Mouse (Mus musculus) spleen, adult 2 months (tissue): ENCODE data around the gene Oxsr1. TPM values are rescaled to one million over a fixed set of nuclear protein-coding genes. Genes with fewer than 3 reads are reported as not detected.

Experiments
- DNase-seq, 2 experiments: peaks; one replicate each; pipeline versions ENCODE4 v3.0.0 to v3.0.0-alpha.2; 2012 to 2021; ENCODE audit warnings: low spot score in 2 of 2, low read depth in 1 of 2
- H3K27ac ChIP-seq: fragments of 200-500 bp; 2 replicates; pipeline ENCODE4 v1.5.1; 2012; ENCODE audit warnings: low read length, inconsistent platforms; ENCODE audit not compliant: insufficient read depth
- H3K27me3 ChIP-seq: fragments of 200-500 bp; 2 replicates; pipeline ENCODE4 v1.6.1; 2012; ENCODE audit warnings: mild to moderate bottlenecking, moderate library complexity, low read length, inconsistent platforms; ENCODE audit not compliant: control insufficient read depth, insufficient read depth
- H3K36me3 ChIP-seq: fragments of 200-500 bp; 2 replicates; pipeline ENCODE4 v1.6.1; 2012; ENCODE audit warnings: mild to moderate bottlenecking, low read length, inconsistent platforms; ENCODE audit not compliant: control insufficient read depth, insufficient read depth
- H3K4me1 ChIP-seq: fragments of 200-500 bp; 2 replicates; pipeline ENCODE4 v1.6.1; 2011; ENCODE audit warnings: inconsistent platforms; ENCODE audit not compliant: control insufficient read depth, insufficient read depth, insufficient read length
- H3K4me3 ChIP-seq: fragments of 200-500 bp; 2 replicates; pipeline ENCODE4 v1.5.1; 2011; ENCODE audit warnings: mild to moderate bottlenecking, inconsistent platforms; ENCODE audit not compliant: insufficient read depth, insufficient read length; ENCODE audit errors: extremely low read depth
- CTCF ChIP-seq: fragments of 200-500 bp; IDR thresholded peaks from 2 replicates; pipeline ENCODE4 v1.5.1; 2011; ENCODE audit warnings: mild to moderate bottlenecking, inconsistent platforms; ENCODE audit not compliant: insufficient read depth, insufficient read length, insufficient replicate concordance; ENCODE audit errors: extremely low read depth
- POLR2A ChIP-seq: fragments of 200-500 bp; IDR thresholded peaks from 2 replicates; pipeline ENCODE4 v1.6.1; 2011; ENCODE audit warnings: low read depth, low read length, inconsistent platforms
- WGBS: fragments of 180-500 bp; shearing (Covaris S2); methylation state at CpG from one replicate; pipeline ENCODE4 v1.1.7; 2018; 5-methylcytosine and 5-hydroxymethylcytosine counted together
- polyA plus RNA-seq: library from polyadenylated mRNA; depleted of rRNA; stranded (reverse); fragments of >200 nt; gene quantifications from 2 replicates; pipeline ENCODE4 v1.2.3, GENCODE M21; 2012

Gene Oxsr1
- polyA plus RNA-seq, 1 experiment, result 9.5 TPM

DNA sequence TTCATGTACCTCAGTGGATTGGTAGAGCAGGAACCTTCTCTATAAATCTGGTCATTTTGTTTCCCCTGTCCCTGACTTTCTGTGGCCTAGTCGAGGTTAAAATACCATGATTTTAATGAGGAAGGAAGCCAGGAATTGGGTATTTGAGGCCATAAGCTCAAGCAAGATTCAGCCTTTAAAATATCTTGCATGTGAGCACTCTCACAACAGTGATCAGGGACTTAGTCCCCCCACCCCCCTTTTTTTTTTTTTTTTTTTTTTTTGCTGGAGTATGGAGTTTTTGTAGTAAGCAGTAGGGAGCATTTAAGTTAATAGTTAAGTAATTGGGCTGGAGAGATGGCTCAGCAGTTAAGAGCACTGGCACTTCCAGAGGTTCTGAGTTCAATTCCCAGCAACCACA, 1.9 kb upstream of the Oxsr1 start:
- Histone ChIP-seq H3K4me1 (peaks cover 14% of the 10 kb centered on the region), H3K4me3 (no peak overlapping the region), H3K27ac (no peak overlapping the region), H3K27me3 (no peaks in the 10 kb centered on the region), H3K36me3 (no peaks in the 10 kb centered on the region)
- WGBS, result 33% methylated on average over 1 of the region's 1 CpGs
- TF ChIP-seq POLR2A (no peak), CTCF (no peak)
- no peak for DNase-seq

GRCm38 (mm10) chr9:119323260-119323645, 1.0 kb upstream of the Oxsr1 start:
- Histone ChIP-seq H3K4me1 (peaks cover 14% of the 10 kb centered on the region), H3K36me3 (no peaks in the 10 kb centered on the region), H3K4me3 (peak overlapping the region; percentile 59), H3K27ac (peak overlapping the region; percentile 100), H3K27me3 (no peaks in the 10 kb centered on the region)
- DNase-seq, result no peak
- WGBS, result 5% methylated on average over 9 of the region's 9 CpGs
- TF ChIP-seq POLR2A (no peak), CTCF (no peak)

DNA sequence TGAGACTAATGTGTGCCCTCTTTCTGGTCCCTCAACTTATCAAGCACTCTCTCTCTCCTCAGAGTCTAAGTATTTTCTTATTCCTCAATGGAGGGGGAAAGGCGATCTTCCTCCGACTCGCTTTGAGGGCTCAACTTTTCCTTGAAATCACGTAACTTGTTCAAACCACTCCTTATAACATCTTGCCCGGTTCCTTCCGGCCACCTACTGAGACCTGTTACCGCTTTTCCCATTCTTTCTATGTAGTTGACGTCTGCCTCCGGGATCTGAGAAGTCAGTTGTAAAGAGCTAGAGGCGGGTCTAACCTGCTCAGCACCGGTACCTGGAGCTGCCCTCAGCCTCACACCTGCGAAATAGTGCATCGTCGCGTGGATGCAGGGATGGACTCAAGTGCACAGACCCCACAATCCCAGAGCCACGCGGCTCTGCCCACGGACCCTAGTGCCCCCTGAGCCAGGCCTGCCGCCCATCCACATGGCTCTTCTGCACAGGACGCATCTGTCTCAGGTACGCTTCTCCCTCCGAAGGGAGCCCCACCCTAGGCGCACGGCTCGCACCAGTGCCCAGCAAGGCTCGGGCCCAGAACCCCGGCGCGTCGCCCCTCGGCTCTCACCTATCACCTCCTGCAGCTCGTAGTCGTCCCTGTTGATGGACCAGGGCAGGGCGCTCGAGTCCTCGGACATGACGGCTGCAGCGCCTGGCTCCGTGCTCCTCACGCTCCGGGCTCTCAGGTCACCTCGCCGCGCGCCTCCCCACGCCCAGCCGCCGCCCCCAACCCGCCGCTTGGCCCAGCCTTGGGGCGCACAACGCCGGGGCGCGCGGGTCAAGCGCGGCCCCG, 616 bp downstream of the Oxsr1 start:
- DNase-seq, result no peak
- TF ChIP-seq CTCF, result no peak
- no peak for TF ChIP-seq POLR2A
- no peaks in the 10 kb centered on the region for H3K36me3 ChIP-seq
- peak overlapping the region; percentile 100 for H3K27ac ChIP-seq
- no peaks in the 10 kb centered on the region for H3K27me3 ChIP-seq
- H3K4me3 ChIP-seq, result peak overlapping the region; percentile 92
- H3K4me1 ChIP-seq, result peaks cover 14% of the 10 kb centered on the region
- WGBS, result 1% methylated on average over 59 of the region's 59 CpGs

GRCm38 (mm10) chr9:119320946-119321345, 1.3 kb downstream of the Oxsr1 start:
- Histone ChIP-seq H3K36me3 (no peaks in the 10 kb centered on the region), H3K27ac (no peak overlapping the region), H3K4me1 (peaks cover 14% of the 10 kb centered on the region), H3K27me3 (no peaks in the 10 kb centered on the region), H3K4me3 (no peak overlapping the region)
- 44% methylated on average over 7 of the region's 7 CpGs for WGBS
- DNase-seq, result no peak
- TF ChIP-seq CTCF, result no peak
- no peak for TF ChIP-seq POLR2A

- Histone ChIP-seq H3K4me1 (peaks cover 14% of the 10 kb centered on the region), H3K4me3 (no peak overlapping the region), H3K27me3 (no peaks in the 10 kb centered on the region), H3K27ac (no peak overlapping the region), H3K36me3 (no peaks in the 10 kb centered on the region)
- 95% methylated on average over 7 of the region's 7 CpGs for WGBS
- TF ChIP-seq POLR2A (no peak), CTCF (no peak)
- DNase-seq, result no peak
These were observed 1.8 kb downstream of the Oxsr1 start for GRCm38 (mm10) chr9:119320446-119320845.

DNA sequence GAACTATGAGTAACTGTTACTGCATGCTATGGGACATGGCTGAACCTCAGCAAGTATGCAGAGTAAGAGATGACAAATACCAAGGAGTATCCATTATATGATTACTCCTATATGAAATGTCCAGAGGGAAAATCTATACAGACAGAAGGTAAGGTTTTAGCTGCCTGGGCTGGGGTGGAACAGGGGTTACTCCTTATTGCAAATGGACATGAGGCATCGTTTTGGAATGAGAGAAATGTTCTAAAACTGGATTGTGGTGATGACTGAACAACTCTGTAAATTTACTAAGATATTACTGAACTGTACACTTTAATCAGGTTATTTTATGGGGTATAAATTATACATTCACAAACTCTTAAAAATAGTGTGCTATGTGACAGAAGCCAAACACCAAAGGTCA, 3.3 kb downstream of the Oxsr1 start:
- TF ChIP-seq CTCF, result no peak
- no peak for TF ChIP-seq POLR2A
- peaks cover 12% of the 10 kb centered on the region for H3K4me1 ChIP-seq
- no peaks in the 10 kb centered on the region for H3K36me3 ChIP-seq
- H3K27ac ChIP-seq, result no peak overlapping the region
- H3K27me3 ChIP-seq, result no peaks in the 10 kb centered on the region
- 91% methylated on average over 1 of the region's 1 CpGs for WGBS
- H3K4me3 ChIP-seq, result no peak overlapping the region
- DNase-seq, result no peak

- TF ChIP-seq POLR2A (no peak), CTCF (no peak)
- Histone ChIP-seq H3K4me3 (no peak overlapping the region), H3K4me1 (no peaks in the 10 kb centered on the region), H3K36me3 (no peaks in the 10 kb centered on the region), H3K27me3 (no peaks in the 10 kb centered on the region), H3K27ac (no peak overlapping the region)
- WGBS, result 95% methylated on average over 10 of the region's 10 CpGs
- DNase-seq, result no peak
These were observed 9.1 kb downstream of the Oxsr1 start for GRCm38 (mm10) chr9:119313096-119313495.
